Mouse (Mus musculus) liver, adult 2 months (tissue): ENCODE results near the gene Anapc1.

Source experiments
- CTCF ChIP-seq: fragments of 200-500 bp; IDR thresholded peaks from 2 replicates; pipeline ENCODE4 v1.5.1; 2011; ENCODE audit warnings: low read depth, low read length, control low read depth
- POLR2A ChIP-seq: fragments of 200-500 bp; IDR thresholded peaks from 2 replicates; pipeline ENCODE4 v1.6.1; 2011; ENCODE audit warnings: low read length, control low read depth; ENCODE audit not compliant: insufficient read depth; ENCODE audit errors: extremely low read depth

- TF ChIP-seq POLR2A (no peak), CTCF (no peak)
These were observed 5.1 kb upstream of the Anapc1 start for GRCm38 (mm10) chr2:128692336-128692735.
